Mouse (Mus musculus): ENCODE data around the gene Olfr316. TPM values are rescaled to one million over a fixed set of nuclear protein-coding genes. Genes with fewer than 3 reads are reported as not detected.
"Not testable (repeated sequence)": the region's sequence is repeated elsewhere in the genome, so short reads cannot be mapped to it uniquely, and the experiment has no call there.

The Olfr316 gene
- polyA plus RNA-seq (2012; rRNA removed), result not detected in 2 replicates

DNA sequence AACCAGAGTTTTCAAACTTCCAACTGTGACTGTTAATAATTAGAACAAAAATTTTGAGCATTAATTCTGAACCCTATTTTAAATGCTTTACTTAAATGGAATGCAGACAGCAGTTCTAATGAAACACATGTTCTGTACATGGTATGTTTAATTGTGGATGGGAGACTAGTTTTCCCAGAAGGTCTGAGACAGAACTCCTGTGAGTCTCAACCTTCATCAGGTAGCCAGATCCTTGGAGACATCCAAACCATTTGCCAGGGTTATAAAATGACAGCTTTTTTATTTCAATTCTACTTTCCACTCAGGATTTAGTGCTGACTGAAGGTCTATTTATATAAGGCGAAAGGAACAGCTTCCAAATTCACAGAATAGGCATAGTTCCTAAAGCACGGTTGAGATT lies at the start of gene Olfr316:
Gene Olfr316, plus strand, starts transcription at position 301 of the 400 bp plus-strand sequence.
- DNase-seq (ENCODE audit: low read depth), result no peak
- no peak for TF ChIP-seq CTCF (IDR thresholded peaks at IDR 0.05; ENCODE audit: borderline replicate concordance, extremely low read depth, insufficient read depth, insufficient read length)
- TF ChIP-seq POLR2A (IDR thresholded peaks at IDR 0.05; ENCODE audit: borderline replicate concordance, extremely low read depth, insufficient read depth, insufficient read length, poor library complexity, severe bottlenecking), result no peak

DNA sequence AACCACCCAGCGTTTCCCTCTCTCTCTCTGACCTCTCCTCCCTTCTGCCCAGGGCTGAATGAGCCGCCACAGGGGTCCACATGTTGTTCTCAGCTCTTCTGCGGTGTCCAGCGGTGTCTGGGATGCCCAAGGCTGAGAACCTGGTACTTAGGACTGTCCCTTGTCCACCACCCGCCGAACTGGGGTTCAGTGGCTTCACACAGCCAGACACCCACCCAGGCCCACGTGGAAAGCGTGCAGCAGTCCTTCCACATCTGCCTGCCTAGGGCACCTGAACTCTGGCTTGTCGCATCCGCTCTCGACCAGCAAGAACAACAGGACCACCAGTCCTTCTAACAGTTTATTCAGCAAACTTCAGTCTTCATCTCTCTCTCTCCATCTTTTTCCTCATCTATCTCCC lies 43.4 kb upstream of the Olfr316 start:
- no peak for TF ChIP-seq CTCF (IDR thresholded peaks at IDR 0.05; ENCODE audit: borderline replicate concordance, extremely low read depth, insufficient read depth, insufficient read length)
- TF ChIP-seq POLR2A (IDR thresholded peaks at IDR 0.05; ENCODE audit: borderline replicate concordance, extremely low read depth, insufficient read depth, insufficient read length, poor library complexity, severe bottlenecking), result no peak
- no peak for DNase-seq (ENCODE audit: low read depth)

DNA sequence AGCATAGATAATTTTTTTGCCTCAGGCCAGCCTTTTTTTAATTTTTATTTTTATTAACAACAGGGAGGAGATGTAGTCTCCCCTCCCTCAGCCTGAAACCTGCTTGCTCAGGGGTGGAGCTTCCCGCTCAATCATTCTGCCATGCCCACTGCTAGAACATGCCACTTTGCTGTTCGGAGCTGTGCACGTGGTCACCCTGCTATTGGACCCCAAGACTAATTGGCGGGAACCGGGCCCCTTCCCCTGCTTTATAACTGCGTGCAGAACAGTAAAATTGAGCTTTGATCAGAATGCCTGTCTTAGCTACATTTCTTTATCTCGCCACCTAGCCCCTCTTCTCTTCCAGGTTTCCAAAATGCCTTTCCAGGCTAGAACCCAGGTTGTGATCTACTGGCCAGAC lies 34.8 kb upstream of the Olfr316 start:
- DNase-seq (ENCODE audit: low read depth), result not testable (repeated sequence)

DNA sequence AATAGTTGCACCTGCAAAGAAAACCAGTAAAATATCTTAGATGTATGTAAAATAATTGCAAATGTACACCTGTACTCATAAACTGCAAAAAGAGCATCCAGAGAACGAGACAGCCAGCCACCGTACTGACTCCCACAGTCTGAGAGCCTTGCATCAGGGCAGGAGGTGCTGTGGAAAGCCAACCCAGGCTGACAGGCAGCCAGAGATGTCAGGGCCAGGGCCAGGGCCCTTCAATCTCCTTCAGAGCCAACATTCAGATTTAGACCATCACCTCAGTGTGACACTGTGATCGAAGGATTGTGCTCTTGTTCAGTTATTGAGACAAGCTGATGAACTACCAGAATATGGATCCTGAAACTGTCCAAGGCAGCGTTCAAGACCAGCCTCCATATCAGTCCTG lies 32.8 kb upstream of the Olfr316 start:
- no peak for DNase-seq (ENCODE audit: low read depth)
- TF ChIP-seq CTCF (IDR thresholded peaks at IDR 0.05; ENCODE audit: borderline replicate concordance, extremely low read depth, insufficient read depth, insufficient read length) (no peak), POLR2A (IDR thresholded peaks at IDR 0.05; ENCODE audit: borderline replicate concordance, extremely low read depth, insufficient read depth, insufficient read length, poor library complexity, severe bottlenecking) (no peak)

DNA sequence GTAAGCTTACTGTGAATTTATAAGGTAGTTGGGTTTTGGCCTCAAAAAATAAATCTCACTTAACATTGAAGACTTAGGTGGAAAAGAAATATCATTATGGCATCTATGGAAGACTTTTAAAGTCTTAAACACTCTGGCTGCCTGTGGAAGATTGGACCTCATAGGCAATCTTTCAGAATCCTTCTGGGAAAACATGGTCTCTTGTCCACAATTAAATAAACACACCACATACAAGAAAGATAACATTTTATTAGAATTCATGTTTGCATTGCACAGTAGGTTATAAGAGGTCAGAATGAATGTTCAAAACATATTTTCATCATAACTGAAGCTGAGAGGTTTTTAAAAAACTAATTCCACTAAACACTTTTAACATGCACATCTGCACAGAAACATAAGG lies 28.6 kb upstream of the Olfr316 start, which contains the start of gene Olfr318:
Gene Olfr318, minus strand, starts transcription at position 101 of the 400 bp plus-strand sequence.
- DNase-seq (ENCODE audit: low read depth), result no peak
- TF ChIP-seq CTCF (IDR thresholded peaks at IDR 0.05; ENCODE audit: borderline replicate concordance, extremely low read depth, insufficient read depth, insufficient read length) (no peak), POLR2A (IDR thresholded peaks at IDR 0.05; ENCODE audit: borderline replicate concordance, extremely low read depth, insufficient read depth, insufficient read length, poor library complexity, severe bottlenecking) (no peak)

DNA sequence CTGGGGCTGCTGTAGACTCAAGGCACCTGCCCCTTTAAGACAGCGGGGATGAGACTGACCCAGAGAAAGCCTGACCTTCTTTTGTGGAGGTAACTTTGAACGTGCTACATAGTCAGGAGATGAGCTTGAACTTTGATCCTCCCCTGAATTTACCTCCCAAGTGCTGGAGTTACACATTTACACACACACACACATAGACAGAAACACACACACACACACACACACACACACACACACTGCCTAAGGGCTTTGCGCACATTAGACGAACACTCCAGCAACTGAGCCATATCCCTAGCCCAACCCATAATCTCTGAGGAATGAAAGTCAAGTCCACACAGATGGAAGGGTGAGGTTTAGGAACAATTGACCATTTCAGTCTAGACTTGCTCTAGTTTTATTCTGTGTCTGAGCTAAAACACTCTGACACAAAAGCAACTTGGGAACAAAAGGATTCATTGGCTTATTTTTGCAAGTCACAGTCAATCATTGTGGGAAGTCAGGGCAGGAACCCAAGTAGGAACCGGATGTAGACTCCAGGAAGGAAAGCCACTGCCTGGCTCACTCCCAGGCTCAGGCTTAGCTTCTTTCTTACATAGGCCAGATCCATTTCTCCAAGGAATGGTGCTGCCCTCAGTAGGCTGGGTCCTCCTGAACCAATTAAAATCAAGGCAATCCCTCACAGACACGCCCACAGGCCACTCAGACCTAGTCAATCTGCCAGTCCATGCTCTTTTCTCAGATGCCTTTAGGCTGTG lies 24.5 kb upstream of the Olfr316 start:
- not testable (repeated sequence) for DNase-seq (ENCODE audit: low read depth)

DNA sequence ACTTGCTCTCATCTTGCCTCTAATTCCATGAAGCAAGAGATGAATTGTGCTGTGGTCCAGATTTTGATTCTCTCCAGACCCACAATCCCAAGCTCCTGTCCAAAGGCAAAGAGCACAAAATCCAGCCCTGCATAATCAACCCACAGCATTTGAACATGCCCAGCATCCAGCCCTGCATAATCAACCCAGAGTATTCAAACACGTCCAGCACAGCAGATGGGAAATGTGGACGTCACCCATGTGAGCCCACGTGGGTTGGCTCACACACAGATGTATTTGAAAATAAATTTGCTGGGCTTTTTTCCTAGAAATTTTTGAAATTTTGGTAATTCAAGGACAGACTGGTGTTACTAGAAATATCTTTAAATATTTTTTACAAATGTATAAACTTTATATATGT lies 19.2 kb upstream of the Olfr316 start:
- DNase-seq (ENCODE audit: low read depth), result peak; percentile 51
- TF ChIP-seq CTCF (IDR thresholded peaks at IDR 0.05; ENCODE audit: borderline replicate concordance, extremely low read depth, insufficient read depth, insufficient read length) (no peak), POLR2A (IDR thresholded peaks at IDR 0.05; ENCODE audit: borderline replicate concordance, extremely low read depth, insufficient read depth, insufficient read length, poor library complexity, severe bottlenecking) (no peak)

DNA sequence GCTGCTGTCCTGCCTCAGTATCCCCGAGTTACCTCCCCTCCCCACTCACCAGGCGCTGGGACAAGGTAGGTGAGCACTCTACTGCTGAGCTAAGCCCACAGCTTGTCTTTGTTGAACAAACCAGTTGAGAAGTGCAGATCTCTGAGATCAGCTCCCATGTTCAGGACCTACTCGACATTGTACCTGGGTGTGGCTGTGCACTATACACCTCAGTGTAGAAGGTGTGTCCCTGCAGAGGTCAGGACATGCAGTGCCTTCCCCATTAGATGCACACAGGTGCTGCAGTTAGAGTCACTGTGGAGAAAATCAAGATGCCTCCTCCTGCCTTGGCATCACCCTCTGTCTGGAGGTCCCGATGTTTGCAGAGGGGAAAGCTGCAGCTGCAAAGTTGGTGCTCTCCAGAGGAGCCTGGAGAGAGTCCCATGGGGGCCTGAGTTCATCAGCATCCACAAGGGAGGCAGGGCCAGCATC lies 13.7 kb upstream of the Olfr316 start, which contains the start of gene Olfr317:
Gene Olfr317, minus strand, starts transcription at position 421 of the 471 bp plus-strand sequence.
- no peak for DNase-seq (ENCODE audit: low read depth)
- TF ChIP-seq POLR2A (IDR thresholded peaks at IDR 0.05; ENCODE audit: borderline replicate concordance, extremely low read depth, insufficient read depth, insufficient read length, poor library complexity, severe bottlenecking) (no peak), CTCF (IDR thresholded peaks at IDR 0.05; ENCODE audit: borderline replicate concordance, extremely low read depth, insufficient read depth, insufficient read length) (no peak)

DNA sequence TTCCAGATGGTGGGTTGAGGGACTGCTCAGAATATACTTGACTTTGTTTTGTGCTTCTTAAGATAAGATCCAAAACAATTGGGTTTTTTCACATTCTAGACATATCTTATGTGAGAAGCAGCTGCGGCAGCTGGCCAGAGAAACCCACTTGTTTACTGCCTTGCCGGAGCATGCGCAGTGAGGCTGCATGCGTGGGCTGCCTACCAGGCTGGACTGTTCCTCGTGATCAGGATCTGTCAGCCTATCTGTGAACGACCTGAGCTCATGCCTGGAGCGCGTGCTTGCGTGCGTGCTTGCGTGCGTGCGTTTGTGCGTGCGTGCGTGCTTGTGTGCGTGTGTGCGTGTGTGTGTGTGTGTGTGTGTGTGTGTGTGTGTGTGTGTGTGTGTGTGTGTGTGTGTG lies 1.4 kb upstream of the Olfr316 start:
- DNase-seq (ENCODE audit: low read depth), result not testable (repeated sequence)

DNA sequence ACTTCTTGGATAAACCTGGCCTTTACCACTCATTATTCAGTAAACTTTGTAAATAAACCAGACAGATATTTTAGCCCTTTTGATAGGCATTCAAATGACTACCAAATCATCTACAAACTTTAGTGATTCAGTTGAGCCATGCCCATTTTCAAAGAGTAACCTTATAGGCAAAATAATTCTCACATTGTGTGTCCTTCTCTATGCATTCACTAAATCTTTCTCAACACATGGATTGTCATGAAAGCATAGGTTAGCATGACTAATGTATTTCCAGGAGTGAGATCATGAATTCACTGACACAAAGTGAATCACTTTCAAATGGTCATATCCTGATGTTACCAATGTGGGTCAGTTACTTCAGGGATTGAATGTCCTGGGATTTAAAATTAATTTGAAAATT lies 20.4 kb downstream of the Olfr316 start, which contains the start of gene Olfr315:
Gene Olfr315, plus strand, starts transcription at position 301 of the 400 bp plus-strand sequence.
- no peak for DNase-seq (ENCODE audit: low read depth)
- TF ChIP-seq POLR2A (IDR thresholded peaks at IDR 0.05; ENCODE audit: borderline replicate concordance, extremely low read depth, insufficient read depth, insufficient read length, poor library complexity, severe bottlenecking), result no peak
- no peak for TF ChIP-seq CTCF (IDR thresholded peaks at IDR 0.05; ENCODE audit: borderline replicate concordance, extremely low read depth, insufficient read depth, insufficient read length)

DNA sequence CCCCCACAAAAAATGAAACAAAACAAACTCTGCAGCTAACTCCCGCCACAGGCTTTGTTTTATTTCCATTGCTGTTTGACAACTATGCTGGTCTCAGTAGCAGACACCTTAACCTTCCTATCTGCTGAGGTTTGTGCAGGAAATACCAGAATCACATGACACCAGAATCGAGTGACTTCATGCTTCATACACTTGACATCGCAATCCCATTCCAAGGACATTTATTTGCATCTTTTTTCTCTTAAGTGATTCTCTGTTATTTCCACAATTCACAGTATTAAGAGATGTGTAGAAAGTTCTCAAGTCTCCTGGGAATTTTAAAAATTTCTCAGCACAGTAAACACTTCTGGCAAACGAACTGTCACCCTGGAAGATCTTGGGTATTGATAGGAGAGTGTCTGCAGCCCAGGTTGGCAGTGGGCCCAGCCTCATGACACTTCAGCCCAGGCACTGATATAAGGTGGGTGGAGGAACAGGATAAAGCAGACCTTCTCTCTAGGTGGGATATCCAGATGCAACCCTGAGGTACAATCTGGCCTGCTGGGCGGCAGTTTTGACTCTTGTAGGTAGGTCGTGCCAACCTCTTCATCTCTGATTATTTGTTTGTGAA lies 30.1 kb downstream of the Olfr316 start, which contains the start of gene Olfr314:
Gene Olfr314, plus strand, starts transcription at position 473 of the 610 bp plus-strand sequence.
- no peak for DNase-seq (ENCODE audit: low read depth)
- TF ChIP-seq POLR2A (IDR thresholded peaks at IDR 0.05; ENCODE audit: borderline replicate concordance, extremely low read depth, insufficient read depth, insufficient read length, poor library complexity, severe bottlenecking) (no peak), CTCF (IDR thresholded peaks at IDR 0.05; ENCODE audit: borderline replicate concordance, extremely low read depth, insufficient read depth, insufficient read length) (no peak)

DNA sequence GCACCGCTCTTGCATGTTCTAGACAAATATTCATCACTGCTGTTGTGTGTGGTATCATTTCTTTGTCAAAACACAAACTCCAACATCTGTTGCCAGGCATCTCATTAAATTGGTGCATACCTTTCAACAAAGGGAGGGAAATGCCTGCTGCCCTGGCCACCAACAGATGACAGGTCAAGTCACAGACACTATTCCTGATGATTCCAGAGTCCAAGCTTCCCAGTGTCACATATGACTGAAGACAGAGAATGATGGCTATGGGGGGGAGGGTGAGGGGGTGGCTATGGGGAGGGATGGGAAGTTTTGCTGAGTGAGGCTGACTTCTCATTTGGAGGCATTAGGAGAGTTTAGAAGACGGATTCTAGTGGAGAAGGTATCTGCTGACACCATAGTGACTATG lies 31.6 kb downstream of the Olfr316 start:
- no peak for DNase-seq (ENCODE audit: low read depth)
- TF ChIP-seq CTCF (IDR thresholded peaks at IDR 0.05; ENCODE audit: borderline replicate concordance, extremely low read depth, insufficient read depth, insufficient read length), result no peak
- no peak for TF ChIP-seq POLR2A (IDR thresholded peaks at IDR 0.05; ENCODE audit: borderline replicate concordance, extremely low read depth, insufficient read depth, insufficient read length, poor library complexity, severe bottlenecking)
